Mouse (Mus musculus) liver, postnatal 0 days (tissue): ENCODE measurements at regions not wholly inside any gene's neighbourhood (a gene's known extent, or its start where the extent isn't known, plus 50 kb on each side); places are given as distances from the start of the nearest gene placed in this dataset.

Experiments used
- ATAC-seq: fragments of 200-750 bp; cut with Nextera tagmentation; 2 replicates; pipeline ENCODE4 v1.8.0; 2017; ENCODE audit warnings: mild to moderate bottlenecking, moderate library complexity
- DNase-seq: peaks from one replicate; pipeline ENCODE4 v3.0.0-alpha.2; 2016
- H3K27ac ChIP-seq: fragments of 300-500 bp; sonication (generic); 2 replicates; pipeline ENCODE4 v1.5.1; 2014; ENCODE audit warnings: antibody characterized with exemption, moderate library complexity, mild to moderate bottlenecking, low read depth
- H3K27me3 ChIP-seq: fragments of 300-500 bp; sonication (generic); 2 replicates; pipeline ENCODE4 v1.6.1; 2014; ENCODE audit warnings: low read length, control low read depth, mixed read lengths; ENCODE audit not compliant: insufficient read depth
- H3K36me3 ChIP-seq: fragments of 300-500 bp; sonication (generic); replicated peaks from 2 replicates; pipeline ENCODE4 v1.6.1; 2014; ENCODE audit warnings: mild to moderate bottlenecking, control low read depth, low read length, moderate library complexity, mixed read lengths; ENCODE audit not compliant: insufficient read depth
- H3K4me1 ChIP-seq: fragments of 300-500 bp; sonication (generic); 2 replicates; pipeline ENCODE4 v1.6.1; 2014; ENCODE audit warnings: antibody characterized with exemption, mild to moderate bottlenecking, control low read depth; ENCODE audit not compliant: insufficient read depth
- H3K4me2 ChIP-seq: fragments of 300-500 bp; sonication (generic); 2 replicates; pipeline ENCODE4 v1.6.1; 2014; ENCODE audit warnings: low read depth, mild to moderate bottlenecking, low read length, moderate library complexity, mixed read lengths
- H3K4me3 ChIP-seq: fragments of 300-500 bp; sonication (generic); 2 replicates; pipeline ENCODE4 v1.5.1; 2014; ENCODE audit warnings: low read depth, low read length
- H3K9ac ChIP-seq: fragments of 300-500 bp; sonication (generic); replicated peaks from 2 replicates; pipeline ENCODE4 v1.6.1; 2014; ENCODE audit warnings: mild to moderate bottlenecking, moderate library complexity
- H3K9me3 ChIP-seq: fragments of 300-500 bp; sonication (generic); 2 replicates; pipeline ENCODE4 v1.6.1; 2016; ENCODE audit warnings: mild to moderate bottlenecking, control low read depth, low read length, mixed read lengths
- CTCF ChIP-seq: sonication (generic); IDR thresholded peaks from 2 replicates; pipeline ENCODE4 v1.5.1; 2016; ENCODE audit warnings: antibody characterized with exemption, low read depth
- EP300 ChIP-seq: IDR thresholded peaks from 2 replicates; pipeline ENCODE4 v1.6.1; 2016; ENCODE audit warnings: antibody characterized with exemption, low read depth, mild to moderate bottlenecking
- WGBS: fragments of 180-500 bp; shearing (Covaris S2); extraction: QIAGEN DNeasy Blood & Tissue Kit; methylation state at CpG from one replicate; pipeline ENCODE4 v1.1.7; 2014; ENCODE audit not compliant: insufficient replicate concordance; 5-methylcytosine and 5-hydroxymethylcytosine counted together

DNA sequence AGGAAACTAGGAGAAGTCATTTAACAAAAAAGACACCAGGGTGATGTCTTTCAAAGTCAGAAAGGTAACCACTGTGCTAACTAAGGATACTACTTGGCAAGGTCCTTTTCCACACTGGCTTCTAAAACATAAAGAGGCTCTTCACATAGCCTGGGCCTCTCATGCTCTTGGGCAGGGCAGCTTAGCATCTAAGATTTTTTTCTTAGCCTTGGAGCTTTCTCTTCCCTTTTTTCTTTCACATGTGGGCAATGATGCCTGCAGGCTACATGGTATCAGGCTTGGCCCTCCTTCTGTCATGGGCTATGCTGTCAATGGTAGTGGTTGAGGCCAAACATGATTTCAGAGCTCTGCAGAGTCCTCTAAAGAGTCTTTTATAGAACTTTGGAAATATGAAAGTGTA is 60.6 kb downstream of the Serpinb6d start:
- Histone ChIP-seq H3K27me3 (no peaks in the 10 kb centered on the region), H3K4me1 (no peaks in the 10 kb centered on the region), H3K4me2 (no peak overlapping the region), H3K9me3 (no peaks in the 10 kb centered on the region), H3K9ac (no peak overlapping the region), H3K4me3 (no peak overlapping the region), H3K36me3 (no peaks in the 10 kb centered on the region), H3K27ac (no peak overlapping the region)
- no peak for ATAC-seq
- no peak for DNase-seq
- no peak for TF ChIP-seq CTCF
- TF ChIP-seq EP300: no peak

DNA sequence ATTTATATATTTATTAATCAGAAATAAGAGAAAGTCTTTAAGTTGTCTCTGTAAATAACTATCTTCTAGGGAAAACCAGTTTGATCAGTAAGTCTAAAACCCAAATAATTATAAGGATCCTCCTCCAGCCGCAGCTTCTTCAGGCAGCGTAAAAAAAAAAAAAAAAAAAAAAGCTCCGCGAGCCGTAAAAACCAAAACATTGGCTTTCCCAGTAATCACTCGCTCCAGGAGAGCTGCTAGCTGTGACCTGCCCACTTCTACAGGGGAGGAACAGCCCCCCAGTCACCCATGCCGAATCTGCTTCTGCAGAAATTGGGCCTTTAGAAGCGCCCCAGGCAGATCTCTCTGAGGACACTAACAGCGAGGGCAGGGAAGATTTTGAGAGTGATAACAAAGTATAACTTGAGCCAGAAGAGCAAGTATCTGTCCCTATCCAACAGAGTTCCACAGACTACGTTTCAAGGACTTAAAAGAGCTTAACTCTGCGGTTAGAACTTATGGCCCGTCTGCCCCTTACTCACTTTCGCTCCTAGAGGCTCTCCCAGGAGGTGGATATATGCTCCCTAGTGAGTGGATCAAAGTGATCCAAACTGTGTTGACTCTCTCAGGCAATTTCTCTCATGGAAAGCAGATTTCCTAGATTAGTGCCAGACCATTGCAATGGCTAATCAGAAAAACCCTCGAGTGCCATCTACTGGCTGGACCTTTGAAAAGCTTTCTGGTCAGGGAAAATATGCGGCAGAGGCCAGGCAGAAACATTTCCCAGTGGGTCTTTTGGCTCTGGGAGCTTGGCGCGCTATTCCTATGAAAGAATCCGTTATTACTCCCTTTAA is 80.7 kb downstream of the Serpinb6e start:
- TF ChIP-seq EP300 (no peak), CTCF (peak; percentile 54)
- ATAC-seq (no peak), DNase-seq (peak; percentile 40)
- Histone ChIP-seq H3K36me3 (no peaks in the 10 kb centered on the region), H3K4me1 (no peaks in the 10 kb centered on the region), H3K9me3 (no peaks in the 10 kb centered on the region), H3K27me3 (no peaks in the 10 kb centered on the region), H3K4me2 (peak overlapping the region; percentile 18; the same call in 1 of the 2 replicates), H3K27ac (no peak overlapping the region), H3K9ac (no peak overlapping the region), H3K4me3 (no peak overlapping the region)
- WGBS: 48% methylated on average over 18 of the region's 18 CpGs

DNA sequence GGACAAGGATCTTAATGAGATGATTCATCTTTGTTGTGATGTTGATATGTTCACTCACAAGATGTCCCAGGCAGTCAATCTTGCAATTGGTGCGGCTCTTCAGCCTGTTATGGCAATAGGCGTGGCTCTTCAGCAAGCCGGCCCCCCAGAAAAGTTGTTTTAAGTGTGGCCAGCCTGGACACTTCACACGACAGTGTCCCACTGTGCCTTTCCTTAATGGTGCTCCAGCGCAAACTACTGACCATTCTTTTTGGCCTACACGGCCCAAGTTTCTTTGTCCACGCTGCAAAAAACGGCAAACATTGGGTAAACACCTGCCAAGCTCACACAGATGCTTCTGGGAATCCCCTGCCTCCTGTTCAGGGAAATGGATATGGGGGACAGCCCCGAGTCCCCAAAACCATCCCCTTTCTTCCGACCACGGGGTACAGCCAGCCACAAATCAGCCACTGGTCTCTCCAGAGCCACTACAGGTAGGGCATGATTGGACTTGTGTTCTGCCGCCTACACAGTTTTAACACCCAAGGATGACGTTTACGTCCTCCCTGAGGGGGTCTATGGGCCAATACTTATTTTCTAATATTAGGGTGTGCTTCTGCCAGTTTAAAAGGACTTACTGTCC is 79.8 kb downstream of the Serpinb6e start:
- H3K27me3 ChIP-seq: no peaks in the 10 kb centered on the region
- no peaks in the 10 kb centered on the region for H3K9me3 ChIP-seq
- H3K27ac ChIP-seq: no peak overlapping the region
- H3K9ac ChIP-seq: no peak overlapping the region
- no peaks in the 10 kb centered on the region for H3K4me1 ChIP-seq
- 73% methylated on average over 14 of the region's 14 CpGs for WGBS
- no peaks in the 10 kb centered on the region for H3K36me3 ChIP-seq
- no peak overlapping the region for H3K4me3 ChIP-seq
- DNase-seq (no peak), ATAC-seq (no peak)
- no peak overlapping the region for H3K4me2 ChIP-seq
- TF ChIP-seq CTCF: no peak
- no peak for TF ChIP-seq EP300
